Mouse (Mus musculus) kidney, postnatal 25 days (tissue): ENCODE data around the gene Lrrn4cl.
A peak's percentile ranks its signal among the peaks of the same experiment; 100 is the strongest.
"Not testable (repeated sequence)": the region's sequence is repeated elsewhere in the genome, so short reads cannot be mapped to it uniquely, and the experiment has no call there.

ENCODE experiments used
- DNase-seq, 2 experiments: peaks; one replicate each; pipeline ENCODE4 v3.0.0; 2021; ENCODE audit warnings: mixed read lengths in 2 of 2

The Lrrn4cl gene

DNA sequence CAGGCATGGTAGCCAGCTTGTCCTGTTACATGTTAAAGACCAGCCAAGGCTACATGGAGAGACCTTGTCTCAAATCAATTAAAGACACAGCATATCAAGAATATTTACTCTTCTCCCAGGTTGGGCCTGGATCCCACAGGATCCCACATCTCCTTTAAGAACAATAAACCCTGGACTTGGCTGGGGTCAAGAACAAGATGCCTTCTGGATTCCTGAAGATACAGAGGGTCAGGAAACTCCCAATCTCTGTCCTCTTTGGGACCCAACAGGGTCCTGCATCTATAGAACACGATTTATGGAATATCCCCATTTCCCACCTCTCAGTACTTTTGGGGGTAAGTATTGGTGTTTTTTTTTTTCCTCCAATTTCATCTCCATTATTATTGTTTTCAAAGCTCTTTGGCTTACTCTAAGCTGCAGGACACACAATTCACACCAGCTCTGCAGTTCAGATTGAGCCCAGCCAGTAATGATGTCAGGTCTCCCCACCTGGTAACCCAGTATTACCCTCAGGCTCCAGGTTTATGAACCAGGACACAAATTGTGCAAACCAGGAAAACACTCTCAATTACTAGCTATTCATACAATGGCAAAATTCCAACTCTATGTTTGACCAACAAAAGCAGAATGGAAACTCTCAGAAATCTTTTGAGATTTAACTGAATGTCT, 36.5 kb downstream of the Lrrn4cl start:
- no peak for DNase-seq

DNA sequence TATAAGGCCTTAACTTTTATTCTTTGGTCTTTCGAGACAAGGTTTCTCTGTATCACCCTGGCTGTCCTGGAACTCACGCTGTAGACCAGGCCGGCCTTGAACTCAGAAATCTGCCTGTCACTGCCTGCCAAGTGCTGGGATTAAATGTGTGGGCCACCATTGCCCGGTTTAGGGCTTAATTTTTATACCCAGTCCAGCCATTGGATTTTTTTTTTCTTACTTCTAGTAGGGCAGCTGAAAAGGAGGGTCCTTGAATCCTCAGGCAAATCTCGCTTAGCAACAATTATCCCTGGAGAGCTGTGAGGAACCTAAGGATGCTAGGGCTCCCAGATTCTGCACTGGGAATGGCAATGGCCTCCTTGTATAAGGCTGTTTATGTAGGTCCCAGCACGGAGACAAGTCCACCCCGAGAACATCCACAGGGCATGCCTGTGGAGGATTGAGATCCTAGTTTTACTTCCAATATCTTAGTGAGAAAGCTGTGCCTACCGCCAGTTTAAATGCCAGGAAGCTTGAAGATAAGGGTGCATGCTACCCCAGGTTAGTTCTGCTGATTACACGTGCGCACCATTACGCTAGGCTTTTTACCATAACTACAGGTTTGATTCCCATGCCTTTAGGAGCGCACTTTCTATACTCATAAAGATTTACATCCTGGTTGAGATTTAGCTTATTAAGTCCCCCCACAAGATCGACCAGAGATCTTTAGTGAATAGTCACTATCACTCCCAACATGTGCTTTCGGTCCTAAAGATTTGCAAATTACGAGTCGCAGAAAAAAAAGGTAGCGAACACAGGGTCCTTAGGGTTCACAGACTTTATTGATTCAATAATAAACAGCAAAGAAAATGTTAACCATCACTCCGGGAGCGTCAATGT, 37.3 kb downstream of the Lrrn4cl start:
- no peak for DNase-seq

DNA sequence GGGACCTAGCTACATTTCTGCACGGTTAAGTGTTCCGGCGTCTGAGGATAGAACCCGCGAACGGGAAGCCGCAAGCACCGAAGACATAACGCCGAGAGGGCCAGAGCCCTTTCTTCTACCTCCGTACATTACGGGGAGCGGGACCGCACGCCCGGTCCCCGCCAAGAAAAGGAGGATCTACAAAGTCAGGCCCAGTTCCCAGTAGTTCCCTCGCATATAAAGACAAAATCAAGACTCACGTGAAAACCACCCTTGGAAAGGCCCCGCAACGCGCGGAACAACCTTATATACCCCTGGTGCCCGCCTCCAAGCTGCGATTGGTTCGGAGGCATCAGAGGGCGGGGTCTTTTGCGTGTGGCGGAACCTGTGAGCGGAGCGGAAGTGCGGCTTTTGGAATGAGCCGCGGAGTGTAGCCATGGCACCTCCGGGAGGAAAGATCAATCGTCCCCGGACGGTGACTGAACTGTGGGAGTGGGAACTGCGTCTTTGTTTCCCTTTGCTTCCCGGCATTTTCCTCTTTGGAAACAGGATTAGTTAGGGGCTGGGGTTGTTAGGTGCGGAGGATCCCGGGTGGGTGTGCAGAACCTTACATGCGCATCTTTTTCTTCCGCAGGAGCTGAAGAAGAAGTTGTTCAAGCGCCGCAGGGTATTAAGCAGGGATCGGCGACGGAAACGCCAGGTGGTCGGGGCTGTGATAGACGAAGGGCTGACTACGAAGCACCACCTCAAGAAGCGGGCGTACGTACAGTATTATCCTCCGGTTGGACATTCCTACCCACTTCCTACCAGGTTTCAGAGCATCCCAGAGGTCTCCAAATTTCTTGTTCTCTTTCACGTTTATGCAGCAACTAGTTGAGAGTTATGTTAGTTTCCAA, 38.2 kb downstream of the Lrrn4cl start, which contains the start of the genes 1810009A15Rik and Gm49416:
1810009A15Rik (plus strand) TSS at position 343 of the 875 bp plus-strand sequence.
Gm49416 (plus strand) TSS at position 416 of the 875 bp plus-strand sequence.
- peak; percentile 97 to 98 for DNase-seq

DNA sequence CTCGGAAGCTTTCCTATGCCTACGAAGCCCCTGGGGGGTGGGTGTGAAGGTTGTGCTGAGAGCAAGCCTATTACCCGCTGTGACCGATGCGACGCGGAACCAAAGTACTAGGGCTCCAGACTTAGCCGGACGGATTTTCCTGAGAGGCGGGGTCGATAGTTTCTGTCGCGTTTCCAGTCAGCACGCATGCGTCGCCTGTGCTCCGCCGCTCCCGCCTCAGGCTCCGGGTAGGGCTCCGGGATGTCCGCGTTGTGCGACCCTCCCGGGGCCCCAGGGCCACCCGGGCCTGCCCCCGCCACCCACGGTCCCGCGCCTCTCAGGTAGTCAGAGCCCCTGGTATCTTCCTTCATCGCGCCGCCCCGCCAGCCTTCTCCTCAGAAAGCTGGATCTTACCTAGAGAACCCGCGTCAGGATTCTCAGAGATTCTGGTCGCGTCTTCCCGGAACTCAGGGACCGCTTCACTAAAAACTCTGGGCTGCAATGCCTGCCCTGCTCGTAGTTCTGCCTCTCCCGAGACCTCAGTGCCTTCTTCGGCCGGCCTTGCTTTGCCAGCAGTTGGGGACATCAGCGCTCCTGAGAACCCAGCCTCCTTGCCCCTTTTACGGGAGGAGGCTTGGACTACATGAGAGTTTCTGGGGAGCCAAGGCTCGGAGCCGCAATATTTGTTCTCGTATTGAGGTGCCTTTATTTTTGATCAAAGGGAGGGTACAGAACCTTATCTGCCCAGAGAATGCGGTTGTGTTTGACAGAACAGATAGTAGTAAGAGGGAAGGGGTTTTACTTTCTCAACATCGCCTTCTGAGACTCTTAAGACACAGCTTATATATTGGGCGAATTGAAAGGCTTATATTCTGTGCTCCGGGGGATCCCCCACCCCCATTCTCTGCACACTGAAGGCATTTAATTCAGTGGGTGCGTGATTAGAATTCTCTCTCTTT, 42.5 kb downstream of the Lrrn4cl start, which contains the start of gene Ints5:
Ints5 (plus strand) TSS at position 177 of the 938 bp plus-strand sequence.
- peak; percentile 85 to 90 for DNase-seq

DNA sequence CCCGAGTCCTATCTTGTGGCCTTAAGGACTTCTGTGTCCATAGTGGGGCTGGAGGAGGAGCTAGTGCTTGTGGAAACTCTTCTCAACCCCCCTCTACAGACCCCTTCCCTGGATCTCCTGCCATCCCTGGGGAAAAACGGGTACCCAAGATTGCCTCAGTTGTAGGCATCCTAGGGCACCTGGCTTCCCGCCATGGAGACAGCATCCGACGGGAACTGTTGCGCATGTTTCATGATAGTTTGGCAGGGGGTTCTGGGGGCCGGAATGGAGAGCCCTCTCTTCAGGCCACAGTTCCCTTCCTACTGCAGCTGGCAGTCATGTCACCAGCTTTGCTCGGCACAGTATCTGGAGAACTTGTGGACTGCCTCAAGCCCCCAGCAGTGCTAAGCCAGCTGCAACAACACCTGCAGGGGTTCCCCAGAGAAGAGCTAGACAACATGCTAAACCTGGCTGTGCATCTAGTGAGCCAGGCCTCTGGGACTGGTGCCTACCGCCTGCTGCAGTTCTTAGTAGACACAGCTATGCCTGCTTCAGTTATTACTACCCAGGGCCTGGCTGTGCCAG, 44.9 kb downstream of the Lrrn4cl start:
- no peak for DNase-seq

DNA sequence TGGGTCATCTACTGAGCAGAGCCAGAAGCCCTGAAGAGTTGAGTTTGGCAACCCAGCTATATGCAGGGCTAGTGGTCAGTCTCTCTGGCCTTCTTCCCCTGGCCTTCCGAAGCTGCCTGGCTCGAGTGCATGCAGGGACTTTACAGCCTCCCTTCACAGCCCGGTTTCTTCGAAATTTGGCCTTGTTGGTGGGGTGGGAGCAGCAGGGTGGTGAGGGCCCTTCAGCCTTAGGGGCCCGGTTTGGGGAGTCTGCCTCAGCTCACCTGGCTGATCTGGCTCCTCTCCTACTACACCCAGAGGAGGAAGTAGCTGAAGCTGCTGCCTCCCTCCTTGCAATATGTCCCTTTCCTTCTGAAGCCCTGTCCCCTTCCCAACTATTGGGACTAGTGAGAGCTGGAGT, 45.7 kb downstream of the Lrrn4cl start:
- not testable (repeated sequence) for DNase-seq

DNA sequence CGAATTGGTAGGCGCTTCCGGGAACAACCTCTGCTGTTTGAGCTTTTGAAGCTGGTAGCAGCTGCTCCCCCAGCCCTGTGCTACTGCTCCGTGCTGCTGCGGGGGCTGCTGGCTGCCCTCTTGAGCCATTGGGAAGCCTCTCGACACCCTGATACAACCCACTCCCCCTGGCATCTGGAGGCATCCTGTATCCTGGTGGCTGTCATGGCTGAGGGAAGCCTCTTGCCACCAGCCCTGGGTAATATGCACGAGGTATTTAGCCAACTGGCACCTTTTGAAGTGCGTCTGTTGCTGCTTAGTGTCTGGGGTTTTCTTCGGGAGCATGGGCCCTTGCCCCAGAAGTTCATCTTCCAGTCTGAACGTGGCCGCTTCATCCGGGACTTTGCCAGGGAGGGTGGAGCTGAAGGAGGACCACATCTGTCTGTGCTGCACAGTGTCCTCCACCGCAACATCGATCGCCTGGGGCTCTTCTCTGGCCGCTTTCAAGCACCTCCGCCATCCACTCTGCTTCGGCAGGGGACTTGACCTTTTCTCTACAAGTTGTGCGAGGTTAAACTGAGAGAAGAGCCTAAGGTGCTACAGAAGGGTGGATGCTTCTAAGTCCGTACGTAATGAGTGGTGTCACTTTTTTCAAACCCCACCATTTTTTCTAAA, 46.8 kb downstream of the Lrrn4cl start:
- peak; percentile 62 to 78 for DNase-seq

DNA sequence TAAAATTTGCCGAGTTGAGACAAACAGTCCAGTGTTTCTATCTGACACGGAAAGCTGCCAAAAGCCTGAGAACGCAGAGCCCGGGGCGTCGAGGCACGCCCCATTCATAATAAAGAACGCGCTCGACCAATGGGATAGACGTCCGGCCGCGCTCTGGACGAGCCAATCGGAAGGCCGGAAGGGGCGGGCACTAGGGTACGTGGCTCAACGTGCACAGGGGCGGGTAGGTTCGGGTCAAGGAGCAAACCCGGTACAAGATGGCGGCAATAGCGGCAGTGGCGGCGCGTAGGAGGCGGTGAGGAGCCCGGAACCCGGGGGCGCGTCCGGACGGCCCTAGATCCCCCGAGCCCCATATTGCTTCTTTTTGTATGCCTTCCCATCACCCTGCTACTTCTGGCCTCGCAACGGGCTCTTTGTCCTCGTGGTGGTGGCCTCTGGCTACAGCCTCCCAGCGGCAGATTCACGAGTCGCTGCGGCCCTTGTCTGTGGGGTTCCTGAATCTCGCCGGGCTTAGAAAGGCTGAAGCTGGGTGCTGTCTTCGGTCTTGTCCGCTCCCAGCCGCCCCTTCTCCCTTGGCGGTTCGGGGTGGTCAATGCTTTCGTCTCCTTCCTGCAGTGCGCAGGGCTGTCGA, 47.4 kb downstream of the Lrrn4cl start, which contains the start of gene Ganab:
Ganab (plus strand) TSS at position 207 of the 631 bp plus-strand sequence.
- peak; percentile 97 to 99 for DNase-seq

DNA sequence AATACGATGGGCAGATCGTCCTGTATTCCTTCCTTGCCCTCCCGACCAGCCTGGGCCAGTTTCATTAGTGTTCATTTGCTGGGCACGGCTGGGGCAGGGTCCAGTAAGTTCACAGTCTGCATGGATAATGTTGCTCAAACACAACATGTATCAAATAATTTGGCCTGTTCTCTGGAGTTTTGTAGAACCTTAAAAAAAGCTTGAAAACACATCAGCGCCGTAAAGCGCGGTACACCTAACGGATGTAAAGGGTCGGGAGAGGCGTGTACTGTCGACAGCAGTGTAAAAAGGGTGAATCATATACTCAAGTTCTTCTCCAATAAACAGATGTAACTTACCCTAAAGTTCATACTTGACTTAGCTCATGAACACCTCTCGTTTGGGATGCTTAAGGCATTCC, 48.0 kb downstream of the Lrrn4cl start:
- peak; percentile 10 to 46 for DNase-seq

DNA sequence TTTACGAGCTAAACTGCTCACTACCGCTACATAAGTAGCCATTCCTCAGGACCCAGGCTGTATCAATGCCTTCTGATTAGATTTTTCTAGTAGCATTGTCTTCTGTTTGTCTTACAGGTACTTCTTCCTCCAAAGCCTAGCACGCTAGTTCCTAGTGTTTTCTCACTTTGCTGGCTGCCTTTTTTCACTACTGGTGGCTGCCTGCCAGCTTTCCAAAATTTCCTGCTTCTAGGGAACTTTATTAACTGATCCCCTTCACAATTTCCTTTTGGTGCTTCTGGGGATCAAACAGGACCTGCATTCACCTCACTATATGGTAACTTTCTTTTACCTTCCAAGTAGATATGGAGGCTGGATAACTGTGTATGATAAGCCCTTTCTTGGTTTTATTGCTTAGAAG, 48.5 kb downstream of the Lrrn4cl start:
- DNase-seq: peak in 1 of 2 experiments; percentile 38

DNA sequence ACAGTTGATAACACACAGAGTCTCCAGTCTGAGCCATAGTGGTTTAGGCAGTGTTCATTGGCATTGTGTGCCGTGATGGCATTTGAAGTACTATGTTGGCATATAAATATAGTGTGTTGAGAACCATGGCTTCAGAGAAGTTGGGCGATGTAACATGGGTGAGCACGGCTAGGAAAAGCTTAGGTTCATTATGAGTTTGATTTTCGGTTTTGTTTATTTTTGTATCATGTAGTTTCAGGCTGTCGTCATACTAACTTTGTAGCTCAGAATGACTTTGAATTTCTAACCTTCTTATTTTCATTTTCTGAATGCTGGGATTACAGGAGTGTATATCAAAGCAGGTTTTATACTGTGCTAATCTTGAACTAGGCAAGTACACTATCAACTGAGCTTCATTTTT, 52.8 kb downstream of the Lrrn4cl start:
- no peak for DNase-seq
